Mouse (Mus musculus) 3134 (cell line): ENCODE data around the gene Slpi.

Source experiments
- DNase-seq: peaks from one replicate; pipeline ENCODE4 v3.0.0-alpha.2; 2011; ENCODE audit warnings: low spot score; ENCODE audit not compliant: insufficient read length; ENCODE audit errors: extremely low read depth

The Slpi gene

DNA sequence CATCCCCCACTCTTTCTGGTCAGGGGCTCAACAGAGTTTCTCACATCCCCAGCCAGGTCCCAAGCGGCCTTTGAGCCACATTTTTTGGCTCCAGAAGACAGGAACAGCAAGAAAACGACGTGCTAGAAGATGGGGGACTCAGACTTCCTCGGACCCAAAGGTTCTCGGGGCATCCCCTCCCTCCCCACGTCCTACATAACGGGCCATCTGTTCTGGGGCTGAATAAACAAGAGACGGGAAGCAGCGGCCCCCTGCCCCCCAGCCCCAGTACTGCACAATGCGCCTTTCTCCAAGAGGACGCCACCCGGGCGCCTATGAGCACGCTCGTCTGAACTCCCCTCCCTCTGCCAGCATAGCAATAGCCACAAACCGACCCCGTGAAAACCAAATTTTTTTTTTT lies at the start of gene Slpi:
Slpi (minus strand) TSS at position 76 of the 400 bp plus-strand sequence.
- DNase-seq, result no peak

DNA sequence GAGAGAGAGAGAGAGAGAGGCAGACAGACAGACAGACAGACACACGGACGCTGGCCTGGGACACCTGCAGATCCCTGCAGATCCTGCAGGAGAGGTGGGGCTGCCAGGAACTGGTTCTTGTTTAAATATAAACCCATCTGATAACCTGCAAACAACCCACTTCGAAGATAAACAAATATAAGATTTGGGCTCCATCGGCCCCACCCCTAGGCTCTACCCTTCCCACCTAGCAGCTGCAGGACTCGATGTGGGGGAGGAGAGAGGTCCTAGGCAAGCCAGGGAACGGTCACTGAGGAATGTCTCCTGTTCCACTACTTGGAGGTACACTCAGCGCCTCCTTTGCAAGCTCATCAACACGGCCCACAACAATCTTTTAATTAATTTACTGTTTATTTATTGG lies 49.4 kb upstream of the Slpi start:
- no peak for DNase-seq

DNA sequence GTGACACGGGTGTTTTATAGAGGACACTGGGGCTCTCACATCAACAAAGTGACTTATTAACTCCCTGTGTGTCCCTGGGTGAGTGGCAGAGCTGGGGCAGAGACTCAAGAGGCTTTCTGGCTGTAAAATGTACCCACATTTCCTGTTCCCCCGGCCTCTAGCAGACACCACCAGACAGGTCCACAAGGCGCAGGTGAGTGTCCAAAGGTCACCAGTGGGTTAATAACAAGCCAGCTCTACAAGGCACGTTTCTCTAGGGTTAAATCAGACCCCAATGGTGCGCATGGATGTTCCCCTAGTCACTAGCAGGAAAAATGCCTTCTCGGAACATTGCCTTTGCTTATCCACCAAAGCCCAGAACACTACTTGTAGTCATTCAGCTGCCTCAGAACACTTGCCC lies 48.8 kb upstream of the Slpi start:
- DNase-seq, result no peak

DNA sequence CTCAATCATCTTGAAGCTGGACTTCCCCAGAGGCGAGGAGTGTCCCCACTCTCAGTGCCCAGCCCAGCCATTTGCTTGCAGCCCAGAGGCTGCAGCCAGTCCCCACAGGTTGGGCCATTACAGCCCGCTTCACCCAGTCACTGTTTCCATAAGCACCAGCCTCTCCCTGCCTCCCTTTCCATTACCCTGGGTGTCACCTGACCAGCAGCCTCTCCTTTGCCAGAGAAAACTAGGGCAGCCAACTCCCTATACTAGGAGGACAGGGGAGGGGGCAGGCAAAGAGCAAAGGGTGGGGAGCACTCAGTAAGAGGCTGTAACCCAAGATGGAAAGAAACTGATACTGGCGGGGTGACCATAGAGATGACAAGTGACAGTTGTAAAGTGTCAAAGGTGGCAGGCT lies 48.1 kb upstream of the Slpi start:
- DNase-seq, result peak; percentile 47

DNA sequence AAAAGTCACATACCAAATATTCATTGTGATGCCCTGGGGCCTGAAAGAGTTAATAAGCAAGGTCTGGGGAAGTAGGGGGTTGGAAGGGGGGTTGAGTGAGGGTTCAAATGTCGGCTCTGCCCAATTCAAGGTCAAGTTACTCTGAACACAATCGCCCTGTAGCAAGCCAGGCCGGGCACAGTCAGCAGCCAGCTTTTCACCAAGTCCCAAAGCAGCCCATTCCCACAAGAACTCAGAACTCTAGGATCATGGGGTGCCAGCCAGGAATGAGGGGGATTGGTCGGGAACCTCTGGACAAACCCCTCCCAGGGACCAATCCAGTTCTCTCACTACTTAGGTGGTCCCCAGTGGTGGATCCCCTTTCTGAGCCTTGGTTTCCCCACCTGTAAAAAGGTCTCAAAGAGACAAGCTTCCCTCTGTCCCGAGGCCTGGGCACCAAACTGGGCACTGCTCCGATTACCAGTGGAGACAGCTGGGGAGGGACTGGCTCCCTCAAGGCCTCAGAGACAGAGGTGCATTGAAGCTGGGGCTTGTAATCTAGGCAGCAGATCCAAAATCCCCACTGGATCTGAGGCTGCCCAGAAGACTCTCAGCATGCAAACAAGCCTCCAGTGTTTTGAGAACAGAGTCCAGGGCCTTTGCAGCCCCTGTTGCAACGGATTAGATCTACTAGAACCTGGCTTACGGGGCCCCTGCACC lies 47.5 kb upstream of the Slpi start:
- DNase-seq, result no peak

DNA sequence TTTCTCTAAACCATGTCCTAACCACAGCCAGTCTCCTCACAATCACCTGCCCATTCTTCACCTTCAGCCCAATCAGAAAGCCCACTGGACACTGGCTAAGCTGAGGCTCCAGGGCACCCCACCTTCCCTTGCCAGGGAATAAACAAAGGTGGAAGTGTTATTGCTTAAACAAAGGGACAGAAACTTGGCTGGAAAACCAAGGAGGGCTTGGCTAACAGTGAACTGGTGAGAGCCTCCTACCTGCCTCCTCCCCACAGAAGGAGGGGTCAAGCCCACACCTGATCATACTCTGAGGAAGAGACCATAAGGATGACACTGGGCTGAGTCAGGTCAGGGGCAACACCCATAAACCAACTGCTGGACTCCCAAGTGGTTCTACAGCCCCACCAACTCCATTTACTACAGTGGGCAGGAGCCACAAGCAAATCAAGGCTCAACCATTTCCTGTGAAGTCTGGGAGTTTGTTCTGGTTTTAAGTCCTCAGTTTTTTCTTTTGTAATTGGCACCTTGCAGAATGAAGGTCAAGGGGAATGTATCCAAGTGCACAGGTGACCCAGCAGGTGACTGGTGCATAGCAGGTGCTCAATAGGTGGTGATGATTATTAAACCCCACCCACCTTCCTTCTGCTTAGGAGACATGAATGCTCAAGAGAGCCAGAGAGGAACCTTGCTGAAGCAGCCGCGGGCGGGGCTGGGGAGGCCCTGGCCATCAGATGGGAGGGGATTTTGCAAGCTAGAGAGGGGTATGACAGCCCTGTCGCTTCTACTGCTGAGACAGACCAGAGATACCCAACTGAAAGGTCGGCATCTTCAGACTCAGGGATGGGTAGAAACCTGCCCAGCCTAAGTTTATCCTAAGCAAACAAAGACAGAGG lies 46.6 kb upstream of the Slpi start:
- no peak for DNase-seq

DNA sequence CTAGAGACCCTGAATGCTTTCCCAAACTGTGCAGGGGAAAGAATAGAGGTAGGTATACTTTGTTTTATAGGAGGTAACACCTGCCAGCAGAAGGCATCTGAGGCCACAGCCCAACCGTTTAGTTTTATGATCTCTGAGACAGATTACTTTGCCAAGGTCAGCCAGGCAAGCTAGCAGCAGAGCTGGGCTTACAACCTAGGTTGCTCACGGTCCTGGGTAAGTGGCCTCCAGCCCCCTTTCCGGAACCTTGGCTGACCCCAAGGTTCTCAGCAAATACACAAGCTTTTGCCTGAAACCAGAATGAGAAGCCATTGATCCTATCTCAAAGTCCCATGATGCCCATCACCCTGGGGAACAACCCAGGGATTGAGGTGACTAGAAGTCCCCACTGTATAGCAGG lies 45.8 kb upstream of the Slpi start:
- no peak for DNase-seq

DNA sequence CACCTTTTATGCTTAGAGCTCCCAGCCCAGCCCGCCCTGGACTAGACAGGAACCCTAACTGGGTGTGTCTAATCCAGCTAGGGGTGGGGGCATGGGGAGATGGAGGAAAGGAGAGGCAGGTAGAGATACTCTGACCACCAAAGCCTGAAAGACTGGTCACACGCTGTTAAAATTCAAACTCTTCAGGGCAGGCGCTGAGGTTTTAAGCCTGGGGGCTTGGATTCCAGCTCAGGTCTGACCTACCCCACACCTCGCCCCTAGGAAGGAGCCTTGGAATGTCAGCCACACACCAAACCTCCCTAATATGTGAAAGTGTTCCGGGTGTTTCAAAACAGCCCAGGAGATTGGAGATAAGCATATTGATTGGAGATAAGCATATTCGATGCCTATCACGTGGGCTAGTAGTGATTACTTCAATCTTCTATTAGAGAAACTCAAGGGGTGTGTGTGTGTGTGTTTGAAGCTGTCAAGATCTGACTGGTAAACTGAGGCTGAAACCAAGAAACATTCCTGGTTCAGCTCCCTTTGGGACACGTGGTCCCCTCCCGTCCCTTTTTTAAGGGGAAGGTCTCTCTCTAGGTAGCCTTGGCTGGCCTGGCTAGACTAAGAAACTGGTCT lies 44.5 kb upstream of the Slpi start:
- no peak for DNase-seq

DNA sequence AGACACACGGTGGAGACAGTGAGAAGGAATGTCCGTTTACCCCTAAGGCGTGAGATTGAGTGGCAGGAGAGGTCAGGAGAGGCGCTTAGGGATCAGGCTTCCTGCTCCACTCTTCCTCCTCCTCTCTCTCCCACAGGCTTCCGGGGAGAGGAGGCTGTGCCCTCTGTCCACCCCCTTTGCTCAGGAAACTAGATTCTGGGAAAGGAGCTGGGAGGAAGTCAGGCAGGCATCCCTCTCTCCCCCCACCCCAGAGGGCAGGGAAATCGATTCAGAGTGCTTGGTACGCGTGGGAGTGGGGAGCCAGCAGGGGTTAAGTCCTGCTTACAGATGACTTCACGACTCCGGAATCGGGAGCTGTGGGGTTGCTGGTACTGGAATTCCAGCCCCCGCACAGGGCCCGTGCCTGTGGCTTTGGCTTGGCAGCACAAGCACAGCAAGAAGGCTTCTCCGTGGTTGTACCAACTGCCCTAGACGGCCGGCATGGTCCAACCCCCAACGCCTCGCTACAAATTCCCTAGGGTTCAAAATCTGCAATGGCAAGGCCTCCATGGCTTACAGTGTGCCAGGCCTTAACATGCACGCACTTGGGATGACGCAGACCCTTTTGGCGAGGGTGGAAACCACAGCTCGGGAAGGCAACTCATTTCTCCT lies 43.8 kb upstream of the Slpi start:
- DNase-seq, result peak; percentile 97

DNA sequence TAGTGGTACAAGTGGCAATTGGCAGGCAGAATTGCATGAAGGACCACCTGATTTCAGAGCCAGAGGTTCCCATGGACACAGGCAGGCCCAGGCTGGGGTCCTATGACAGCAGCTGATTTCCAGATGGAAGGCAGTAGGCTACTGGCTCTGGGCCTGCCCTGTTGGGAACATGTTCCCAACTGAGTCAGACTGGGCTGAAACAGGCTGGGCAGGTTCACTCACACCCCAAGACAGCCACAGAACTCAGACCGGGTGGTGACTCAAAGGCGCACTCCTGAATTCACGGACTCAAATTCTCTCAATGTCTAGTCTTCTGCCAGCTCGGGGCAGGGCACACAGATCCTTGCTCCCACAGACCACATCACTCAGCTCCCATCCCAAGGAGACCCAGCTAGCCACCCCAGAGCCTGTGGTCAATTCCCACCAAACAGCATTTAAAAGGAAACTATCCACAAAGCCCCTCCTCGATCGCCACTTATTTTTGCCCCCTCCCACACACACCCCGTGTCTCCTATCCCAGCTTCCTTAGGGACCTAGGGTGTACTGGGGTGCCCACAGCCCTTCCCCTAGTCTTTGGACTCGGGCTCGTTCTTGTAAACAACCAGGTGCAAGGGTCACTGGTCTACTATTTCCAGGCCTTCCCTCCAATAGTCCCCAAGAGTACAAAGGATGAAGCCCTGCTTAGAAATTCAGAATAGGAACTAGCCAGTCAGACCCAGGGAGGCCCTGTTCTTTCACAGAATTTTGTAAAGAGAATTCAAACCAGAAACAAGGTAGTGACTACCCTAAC lies 43.0 kb upstream of the Slpi start:
- DNase-seq, result peak; percentile 72

DNA sequence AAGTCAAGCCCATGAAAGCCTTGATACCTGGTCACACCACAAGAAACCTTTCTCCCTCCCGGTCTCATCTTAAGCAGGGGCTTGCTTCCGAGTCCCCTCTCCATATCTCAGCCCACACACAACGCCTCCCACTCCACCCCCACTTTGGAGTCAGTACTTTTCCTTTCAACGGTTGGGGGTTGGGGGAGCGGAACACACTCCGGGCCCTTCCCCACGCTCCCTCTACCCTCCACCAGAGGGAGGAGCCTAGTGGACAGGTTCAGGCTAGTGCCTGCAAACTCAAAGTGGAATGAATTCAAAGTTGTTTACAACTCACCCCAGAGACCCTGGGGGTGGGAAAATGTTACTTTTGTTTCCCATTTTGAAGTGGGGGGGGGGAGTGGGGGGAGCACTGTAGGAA lies 41.8 kb upstream of the Slpi start:
- no peak for DNase-seq

DNA sequence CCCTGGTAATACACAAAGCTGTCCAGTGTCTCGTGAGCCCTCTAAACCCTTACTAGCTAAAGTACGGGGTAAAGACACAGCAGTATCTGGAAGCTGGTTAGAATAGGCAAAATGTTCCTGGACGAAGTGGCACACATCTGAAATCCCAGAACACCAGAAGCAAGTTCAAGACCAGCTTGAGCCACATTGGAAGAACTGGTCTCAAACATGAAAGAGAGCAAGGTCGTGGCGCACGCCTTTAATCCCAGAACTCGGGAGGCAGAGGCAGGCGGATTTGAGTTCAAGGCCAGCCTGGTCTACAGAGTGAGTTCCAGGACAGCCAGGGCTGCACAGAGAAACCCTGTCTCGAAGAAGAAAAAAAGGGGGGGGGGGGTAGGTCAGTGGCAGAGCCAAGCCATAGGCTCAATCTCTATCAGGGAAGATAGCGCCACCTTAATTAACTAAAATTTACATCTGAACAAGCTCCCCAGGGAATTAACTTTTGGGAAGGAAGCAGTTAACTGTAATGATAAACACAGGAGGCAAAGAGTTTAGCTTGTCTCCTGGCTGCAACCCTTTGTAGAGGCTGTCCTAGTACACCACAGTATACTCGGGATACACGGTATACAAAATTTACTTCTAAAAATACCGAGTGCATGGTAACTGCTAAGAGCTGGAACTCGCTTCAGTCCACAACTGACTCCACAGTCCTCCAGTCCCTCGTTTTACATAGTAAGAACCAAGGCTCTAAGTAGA lies 41.2 kb upstream of the Slpi start:
- DNase-seq, result no peak

DNA sequence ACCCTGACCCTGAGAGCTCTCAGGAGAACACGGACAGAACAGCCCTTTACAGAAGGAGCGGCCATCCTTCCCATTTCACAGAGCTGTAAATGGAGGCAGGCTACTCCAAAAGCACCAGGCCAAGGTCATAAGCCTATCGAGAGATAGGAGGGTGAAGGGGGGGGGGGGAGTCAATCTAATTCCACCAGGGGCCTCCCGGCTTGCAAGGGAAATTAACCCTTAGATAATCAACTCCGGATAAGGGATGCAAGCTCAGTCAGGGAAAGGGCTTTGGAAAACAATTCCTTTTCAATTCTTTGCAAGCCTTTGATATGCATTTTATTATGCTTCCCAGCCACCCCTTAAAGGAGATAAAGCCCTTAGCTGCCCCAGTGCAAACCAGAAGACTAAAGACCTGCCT lies 39.6 kb upstream of the Slpi start:
- no peak for DNase-seq

DNA sequence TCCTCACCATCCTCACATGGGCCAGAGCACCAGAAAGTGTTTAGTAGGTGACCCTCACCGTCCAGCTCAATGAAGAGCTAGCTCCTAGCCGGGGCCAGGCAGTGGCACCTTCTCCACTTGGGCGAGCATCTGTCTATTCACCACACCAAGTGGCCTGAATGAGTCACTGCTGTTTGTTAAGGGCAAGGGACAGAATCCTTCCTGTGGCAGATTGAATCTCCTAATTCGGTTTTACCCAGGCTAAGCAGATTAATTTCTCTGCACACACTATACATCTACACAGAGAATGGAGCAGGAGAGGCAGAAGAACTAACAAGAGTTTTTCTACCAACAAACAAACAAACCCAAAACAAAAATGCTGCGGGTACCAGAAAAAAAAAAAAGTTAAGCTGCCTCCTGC lies 38.1 kb upstream of the Slpi start:
- no peak for DNase-seq

DNA sequence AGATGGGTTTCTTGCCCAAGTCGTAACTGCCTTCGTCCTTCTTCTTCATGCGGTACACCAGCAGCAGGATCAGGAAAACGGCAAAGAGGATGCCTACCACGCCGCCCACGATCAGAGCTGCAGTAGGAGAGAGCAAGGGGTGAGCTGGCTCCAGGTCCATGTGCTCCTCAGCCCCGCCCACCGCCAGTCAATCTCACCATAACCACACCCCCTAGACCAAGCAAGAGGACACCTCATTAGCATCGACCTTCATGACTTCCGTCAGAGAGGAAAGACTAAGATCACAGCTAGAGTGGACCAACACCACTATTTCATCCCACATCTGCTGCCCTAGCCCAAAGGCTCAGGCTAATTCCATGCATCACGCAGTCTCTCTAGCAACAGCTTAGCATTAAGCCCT lies 37.2 kb upstream of the Slpi start:
- no peak for DNase-seq

DNA sequence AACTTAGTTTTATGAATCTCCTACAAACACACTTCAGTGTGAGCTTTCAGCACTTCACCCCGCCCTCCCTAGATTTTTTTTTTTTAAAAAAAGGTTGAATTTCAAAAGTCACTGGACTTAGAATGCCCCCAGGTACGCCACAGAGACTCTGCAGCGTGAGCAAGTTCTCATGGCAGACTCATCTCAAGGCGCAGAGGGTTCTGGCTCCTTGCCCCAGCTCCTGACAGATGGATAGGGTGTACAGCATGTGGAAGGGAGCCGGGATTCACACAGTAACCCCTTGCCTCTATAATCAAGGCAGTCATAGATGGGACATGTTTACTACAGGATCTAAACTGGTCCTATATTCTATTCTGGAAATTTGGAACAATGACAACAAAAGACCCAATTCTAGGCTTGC lies 36.5 kb upstream of the Slpi start:
- DNase-seq, result no peak

DNA sequence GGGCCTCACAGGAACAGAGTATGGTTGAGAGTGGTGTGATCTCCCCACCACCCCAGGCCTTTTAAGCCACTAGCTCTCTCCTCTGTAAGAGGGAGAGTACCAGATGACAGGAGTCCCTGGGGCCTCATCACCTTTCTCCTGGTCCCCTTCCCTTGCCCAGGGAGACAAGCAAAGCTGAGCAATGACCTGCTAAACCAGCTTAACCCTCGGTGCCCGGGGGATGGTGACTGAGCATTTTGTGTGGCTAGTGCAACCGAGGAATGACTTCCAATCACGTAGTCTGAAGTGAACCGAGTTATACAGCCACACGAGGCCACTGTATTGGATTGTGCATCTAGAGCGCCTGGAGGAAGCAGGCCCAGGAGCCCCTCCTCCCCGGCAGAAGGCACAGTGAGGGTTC lies 35.5 kb upstream of the Slpi start:
- no peak for DNase-seq

DNA sequence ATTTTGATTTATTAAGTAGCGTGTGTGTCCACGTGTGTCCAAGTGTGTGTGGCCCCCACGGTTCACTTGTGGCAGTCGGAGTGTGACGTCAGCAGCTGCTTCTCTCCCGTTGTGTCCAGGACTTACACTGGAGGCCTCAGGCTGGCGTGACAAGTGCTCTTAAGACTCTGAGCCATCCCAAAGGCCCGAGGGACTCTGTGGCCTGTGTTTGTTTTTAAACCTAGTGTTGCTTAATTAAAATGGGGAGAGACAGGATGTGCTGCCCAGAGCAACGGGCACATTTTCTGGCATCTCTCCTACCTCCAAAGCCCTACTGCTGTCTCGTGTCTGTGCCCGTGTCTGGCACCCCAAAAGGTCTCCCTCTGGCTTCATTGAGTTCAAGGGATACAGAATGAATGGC lies 34.6 kb upstream of the Slpi start:
- DNase-seq, result peak; percentile 52

DNA sequence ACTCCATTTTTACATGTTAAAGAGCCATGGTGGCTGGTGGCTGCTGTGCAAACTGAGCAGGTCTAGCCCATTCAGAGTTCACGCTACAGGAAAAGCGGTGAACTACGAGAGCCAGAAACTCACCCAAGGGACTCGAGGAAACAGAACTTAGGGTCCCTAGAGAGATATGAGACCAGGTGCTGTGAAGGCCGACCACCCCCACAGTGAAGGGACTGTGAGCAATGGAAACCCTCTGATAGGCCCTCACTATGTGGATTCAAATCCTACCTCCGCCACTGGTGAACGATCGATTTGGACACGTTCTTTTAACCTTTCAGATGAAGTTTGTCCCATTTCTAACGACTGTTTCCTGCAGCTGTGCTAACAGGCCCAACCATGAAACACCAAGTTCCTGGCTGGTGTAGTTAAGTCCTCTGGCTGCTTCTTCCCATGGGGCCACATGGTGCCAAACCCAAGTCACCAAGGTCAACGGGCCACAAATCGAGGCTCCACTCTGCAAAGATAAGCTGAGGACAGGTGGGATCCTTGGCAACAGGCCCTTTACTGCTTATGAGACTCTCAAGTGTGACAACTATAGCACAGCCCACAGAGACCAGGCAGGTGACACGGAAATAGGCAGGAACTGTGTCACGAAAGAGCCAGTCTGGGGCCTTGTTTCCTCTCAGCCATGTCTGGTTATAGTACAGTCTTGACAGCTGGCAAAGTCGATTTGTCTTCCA lies 33.9 kb upstream of the Slpi start:
- DNase-seq, result no peak
